Mouse (Mus musculus): ENCODE measurements around the gene Cyp11a1. TPM values are rescaled to one million over a fixed set of nuclear protein-coding genes. Genes with fewer than 3 reads are reported as not detected.

Cyp11a1 gene
- polyA plus RNA-seq, 1 experiment from 2014 or later, result 0.81 TPM

DNA sequence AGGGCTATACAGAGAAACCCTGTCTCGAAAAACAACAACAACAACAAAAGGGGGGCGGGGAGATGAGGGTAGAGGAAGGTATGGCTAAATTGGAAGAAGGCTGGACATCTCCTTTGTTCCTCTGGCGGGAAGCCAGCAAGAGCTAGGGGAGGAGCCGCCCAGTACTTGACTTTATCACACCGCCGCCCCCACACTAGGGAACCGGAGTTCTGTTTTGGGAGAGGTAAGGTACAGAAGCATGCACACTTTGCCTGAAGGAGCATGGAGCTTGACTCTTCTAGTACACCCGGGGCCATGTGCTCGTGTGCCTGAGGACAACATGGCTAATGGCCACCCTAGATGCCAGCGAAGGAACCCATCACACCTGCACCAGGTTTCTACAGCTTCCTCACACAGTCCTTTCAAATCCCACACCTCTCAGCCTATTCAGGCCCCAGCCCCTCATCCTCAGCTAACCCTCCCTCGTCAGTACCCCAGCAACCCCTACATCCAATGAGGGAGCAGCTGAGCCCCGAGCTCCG, 8.6 kb upstream of the Cyp11a1 start:
- peaks cover 50% of the 10 kb centered on the region for H3K27me3 ChIP-seq
- peak overlapping the region; percentile 13; the same call in 1 of the 2 replicates for H3K4me3 ChIP-seq
- 18% methylated on average over 13 of the region's 13 CpGs for WGBS
- no peak overlapping the region for H3K9ac ChIP-seq
- no peaks in the 10 kb centered on the region for H3K36me3 ChIP-seq
- H3K4me2 ChIP-seq (replicated peaks), result peak overlapping the region; percentile 53
- peaks cover 30% of the 10 kb centered on the region for H3K4me1 ChIP-seq
- no peaks in the 10 kb centered on the region for H3K9me3 ChIP-seq
- ATAC-seq (ENCODE audit: low FRiP score, low read depth), result peak; percentile 58
- no peak overlapping the region for H3K27ac ChIP-seq

GRCm38 (mm10) chr9:57998032-57998659, 8.1 kb upstream of the Cyp11a1 start:
- no peaks in the 10 kb centered on the region for H3K36me3 ChIP-seq
- peaks cover 50% of the 10 kb centered on the region for H3K27me3 ChIP-seq
- ATAC-seq (ENCODE audit: low FRiP score, low read depth), result peak; percentile 57; the same call in 1 of the 2 replicates
- no peaks in the 10 kb centered on the region for H3K9me3 ChIP-seq
- no peak overlapping the region for H3K27ac ChIP-seq
- peak overlapping the region; percentile 53 for H3K4me2 ChIP-seq (replicated peaks)
- under 1% methylated on average over 20 of the region's 20 CpGs for WGBS
- peaks cover 29% of the 10 kb centered on the region for H3K4me1 ChIP-seq
- H3K4me3 ChIP-seq, result peak overlapping the region; percentile 13
- H3K9ac ChIP-seq, result no peak overlapping the region

- no peaks in the 10 kb centered on the region for H3K9me3 ChIP-seq
- 54% methylated on average over 2 of the region's 2 CpGs for WGBS
- H3K9ac ChIP-seq, result no peak overlapping the region
- H3K36me3 ChIP-seq, result no peaks in the 10 kb centered on the region
- H3K4me3 ChIP-seq, result no peak overlapping the region
- no peak overlapping the region for H3K4me2 ChIP-seq (replicated peaks)
- peaks cover 29% of the 10 kb centered on the region for H3K4me1 ChIP-seq
- ATAC-seq (ENCODE audit: low FRiP score, low read depth), result no peak; the same call in 1 of the 2 replicates
- H3K27me3 ChIP-seq, result peaks cover 50% of the 10 kb centered on the region
- no peak overlapping the region for H3K27ac ChIP-seq
These were observed 7.5 kb upstream of the Cyp11a1 start for GRCm38 (mm10) chr9:57998685-57999084.

DNA sequence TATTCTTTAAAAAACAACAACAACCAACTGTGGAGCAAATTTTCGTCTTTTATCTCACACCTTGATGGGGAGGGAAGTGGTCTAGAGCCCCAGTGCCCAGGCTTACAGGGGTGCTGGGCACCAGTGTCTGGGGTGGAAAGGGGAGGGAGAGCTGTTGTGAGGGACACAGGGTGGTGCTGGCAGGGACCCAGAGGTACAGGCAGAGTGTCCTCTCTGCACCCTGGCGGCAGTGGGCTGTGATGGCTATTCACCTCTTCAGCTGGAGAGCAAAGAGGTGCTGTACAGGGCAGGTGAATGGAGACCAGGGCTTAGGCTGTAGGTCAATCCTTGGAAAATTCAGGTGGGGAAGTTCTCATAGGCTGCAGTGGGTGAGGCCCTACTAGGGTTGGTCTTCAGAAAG, 6.5 kb upstream of the Cyp11a1 start:
- Histone ChIP-seq H3K4me3 (no peak overlapping the region), H3K27ac (no peak overlapping the region), H3K4me2 (replicated peaks) (no peak overlapping the region), H3K36me3 (no peaks in the 10 kb centered on the region), H3K27me3 (peaks cover 50% of the 10 kb centered on the region), H3K9ac (no peak overlapping the region), H3K4me1 (peaks cover 26% of the 10 kb centered on the region), H3K9me3 (no peaks in the 10 kb centered on the region)
- 34% methylated on average over 2 of the region's 2 CpGs for WGBS
- ATAC-seq (ENCODE audit: low FRiP score, low read depth), result no peak

DNA sequence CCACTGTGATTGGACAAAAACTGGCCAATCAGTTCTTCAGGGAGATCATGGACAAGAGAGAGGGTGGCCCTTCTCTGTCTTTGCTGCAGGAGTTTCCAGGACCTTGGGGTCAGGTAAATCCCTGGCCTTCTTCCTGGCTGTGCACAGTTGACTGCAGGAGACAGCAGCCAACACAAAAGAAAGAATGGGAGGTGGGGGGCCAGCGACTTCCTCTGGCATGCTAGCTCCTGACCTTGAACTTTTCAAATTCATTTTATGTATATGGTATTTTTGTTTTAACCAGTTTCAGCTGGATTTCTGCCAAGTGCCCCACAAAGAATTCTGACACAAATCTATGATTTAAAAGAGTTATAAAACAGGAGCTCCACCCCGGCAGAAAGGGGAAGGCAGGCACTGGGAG, 2.9 kb upstream of the Cyp11a1 start:
- peaks cover 19% of the 10 kb centered on the region for H3K4me1 ChIP-seq
- no peaks in the 10 kb centered on the region for H3K9me3 ChIP-seq
- H3K4me3 ChIP-seq, result no peak overlapping the region
- 23% methylated on average over 2 of the region's 2 CpGs for whole genome bisulfite sequencing
- H3K27ac ChIP-seq, result no peak overlapping the region
- ATAC-seq (ENCODE audit: low FRiP score, low read depth), result no peak
- no peak overlapping the region for H3K4me2 ChIP-seq (replicated peaks)
- no peak overlapping the region for H3K9ac ChIP-seq
- no peaks in the 10 kb centered on the region for H3K36me3 ChIP-seq
- H3K27me3 ChIP-seq, result peaks cover 26% of the 10 kb centered on the region

DNA sequence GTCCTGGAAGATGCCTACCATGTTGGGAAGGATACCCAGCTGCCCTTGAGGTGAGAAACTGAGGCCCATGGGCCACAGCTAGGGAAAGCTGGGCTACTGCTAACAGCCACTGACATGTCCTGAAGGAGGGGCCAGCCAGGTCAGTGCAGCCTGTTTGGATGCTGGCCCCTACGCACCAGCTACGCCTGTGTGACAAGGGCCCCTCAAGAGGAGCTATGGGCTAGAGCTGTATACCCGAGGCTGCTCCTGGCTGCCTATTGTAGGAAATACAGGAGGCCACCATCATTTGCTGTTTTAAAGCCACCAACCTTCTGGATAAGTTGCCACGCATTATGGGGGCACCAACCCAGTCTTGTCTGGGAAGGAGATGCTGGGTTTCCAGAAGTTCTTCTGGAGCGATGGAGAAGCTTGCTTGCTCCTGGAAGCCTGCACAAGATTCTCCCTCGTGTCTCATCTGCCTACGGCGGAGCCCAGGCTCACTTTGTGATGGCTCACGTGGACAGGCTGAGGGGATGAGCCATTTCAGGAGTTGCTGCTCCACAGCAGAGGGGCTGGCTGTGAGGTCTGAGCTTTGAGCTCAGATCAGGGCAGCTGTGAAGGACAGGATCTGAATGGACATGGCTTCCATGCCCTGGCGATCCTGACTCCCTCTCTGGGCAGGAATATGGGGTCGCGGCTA, 2.3 kb downstream of the Cyp11a1 start:
- Histone ChIP-seq H3K4me1 (peaks cover 10% of the 10 kb centered on the region), H3K9ac (no peak overlapping the region), H3K27ac (no peak overlapping the region), H3K4me3 (no peak overlapping the region), H3K9me3 (no peaks in the 10 kb centered on the region), H3K36me3 (no peaks in the 10 kb centered on the region), H3K4me2 (replicated peaks) (no peak overlapping the region), H3K27me3 (no peaks in the 10 kb centered on the region)
- WGBS, result 67% methylated on average over 12 of the region's 12 CpGs
- ATAC-seq (ENCODE audit: low FRiP score, low read depth), result no peak; the same call in 1 of the 2 replicates

- H3K9me3 ChIP-seq, result no peaks in the 10 kb centered on the region
- H3K4me3 ChIP-seq, result no peak overlapping the region
- peaks cover 6% of the 10 kb centered on the region for H3K4me1 ChIP-seq
- no peak overlapping the region for H3K4me2 ChIP-seq (replicated peaks)
- ATAC-seq (ENCODE audit: low FRiP score, low read depth), result peak; percentile 62
- no peaks in the 10 kb centered on the region for H3K36me3 ChIP-seq
- WGBS, result 10% methylated on average over 6 of the region's 6 CpGs
- H3K9ac ChIP-seq, result no peak overlapping the region
- no peaks in the 10 kb centered on the region for H3K27me3 ChIP-seq
- H3K27ac ChIP-seq, result no peak overlapping the region
These were observed 2.8 kb downstream of the Cyp11a1 start for GRCm38 (mm10) chr9:58009015-58009362.

- ATAC-seq (ENCODE audit: low FRiP score, low read depth), result no peak
These were observed 3.4 kb downstream of the Cyp11a1 start for GRCm38 (mm10) chr9:58009588-58009987.

GRCm38 (mm10) chr9:58011027-58011426, 4.8 kb downstream of the Cyp11a1 start:
- no peak overlapping the region; the same call in 1 of the 2 replicates for H3K27ac ChIP-seq
- no peak overlapping the region for H3K9ac ChIP-seq
- peaks cover 6% of the 10 kb centered on the region for H3K4me1 ChIP-seq
- H3K27me3 ChIP-seq, result no peaks in the 10 kb centered on the region
- no peak overlapping the region for H3K4me3 ChIP-seq
- H3K4me2 ChIP-seq (replicated peaks), result peak overlapping the region; percentile 25
- H3K9me3 ChIP-seq, result no peaks in the 10 kb centered on the region
- ATAC-seq (ENCODE audit: low FRiP score, low read depth), result no peak
- H3K36me3 ChIP-seq, result no peaks in the 10 kb centered on the region
- 26% methylated on average over 7 of the region's 7 CpGs for WGBS

More at GRCm38 (mm10) chr9:58009588-58009987, 3.4 kb downstream of the Cyp11a1 start:
- Histone ChIP-seq H3K4me2 (replicated peaks) (no peak overlapping the region), H3K36me3 (no peaks in the 10 kb centered on the region), H3K9ac (no peak overlapping the region), H3K9me3 (no peaks in the 10 kb centered on the region), H3K4me1 (peaks cover 6% of the 10 kb centered on the region), H3K27me3 (no peaks in the 10 kb centered on the region), H3K4me3 (no peak overlapping the region), H3K27ac (no peak overlapping the region)
- WGBS, result 64% methylated on average over 3 of the region's 3 CpGs

DNA sequence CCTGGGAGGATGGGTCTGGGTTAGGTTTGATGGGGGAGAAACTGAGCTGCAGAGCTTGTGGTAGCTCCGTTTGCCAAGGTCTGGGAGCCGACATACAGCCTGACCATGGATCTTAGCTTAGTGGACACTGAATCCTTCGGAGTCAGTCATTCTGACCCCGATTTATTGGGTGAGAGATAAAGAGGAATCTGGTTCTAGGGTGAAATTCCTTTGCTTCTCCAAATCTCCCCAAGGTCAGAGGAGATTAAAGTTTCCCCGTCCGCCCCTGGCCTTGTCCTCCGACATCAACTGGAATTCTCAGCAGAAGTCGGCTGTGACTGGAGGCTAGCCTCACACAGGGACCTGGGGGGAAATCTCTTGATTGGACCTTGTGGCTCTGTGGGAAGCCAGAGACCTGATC, 5.3 kb downstream of the Cyp11a1 start:
- Histone ChIP-seq H3K4me3 (no peak overlapping the region), H3K36me3 (no peaks in the 10 kb centered on the region), H3K27me3 (no peaks in the 10 kb centered on the region), H3K9me3 (no peaks in the 10 kb centered on the region), H3K9ac (no peak overlapping the region), H3K4me1 (peaks cover 6% of the 10 kb centered on the region), H3K4me2 (replicated peaks) (peak overlapping the region; percentile 25; the same call in 1 of the 2 replicates), H3K27ac (no peak overlapping the region; the same call in 1 of the 2 replicates)
- 67% methylated on average over 8 of the region's 8 CpGs for WGBS
- ATAC-seq (ENCODE audit: low FRiP score, low read depth), result no peak

DNA sequence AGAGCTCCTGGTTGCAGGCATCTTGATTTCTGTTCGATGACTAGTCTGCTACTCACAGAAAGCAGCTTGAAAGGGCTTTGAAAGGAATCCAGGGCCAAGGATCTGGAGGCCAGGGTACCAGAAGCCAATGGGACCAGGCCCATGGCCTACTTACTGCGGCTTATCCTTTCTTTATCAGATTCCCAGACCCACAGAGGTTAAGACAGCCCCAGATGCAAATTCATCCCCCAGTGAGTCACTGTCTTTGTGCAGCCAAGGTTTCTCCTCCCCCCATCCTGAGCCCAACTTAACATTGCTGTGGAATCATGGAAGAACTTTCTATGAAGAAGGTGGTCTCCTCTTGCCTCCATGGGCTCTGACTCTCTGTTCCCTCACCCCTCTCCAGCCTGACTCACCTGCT, 6.3 kb downstream of the Cyp11a1 start:
- Histone ChIP-seq H3K4me2 (replicated peaks) (no peak overlapping the region), H3K27me3 (no peaks in the 10 kb centered on the region), H3K9me3 (no peaks in the 10 kb centered on the region), H3K4me1 (peaks cover 6% of the 10 kb centered on the region), H3K36me3 (no peaks in the 10 kb centered on the region), H3K4me3 (no peak overlapping the region), H3K27ac (no peak overlapping the region), H3K9ac (no peak overlapping the region)
- ATAC-seq (ENCODE audit: low FRiP score, low read depth), result no peak
- 78% methylated on average over 2 of the region's 2 CpGs for WGBS

- no peak for ATAC-seq (ENCODE audit: low FRiP score, low read depth)
- H3K4me2 ChIP-seq (replicated peaks), result no peak overlapping the region
- no peaks in the 10 kb centered on the region for H3K9me3 ChIP-seq
- H3K4me3 ChIP-seq, result no peak overlapping the region
- no peaks in the 10 kb centered on the region for H3K27me3 ChIP-seq
- H3K4me1 ChIP-seq, result peaks cover 6% of the 10 kb centered on the region
- 28% methylated on average over 2 of the region's 2 CpGs for WGBS
- no peaks in the 10 kb centered on the region for H3K36me3 ChIP-seq
- no peak overlapping the region for H3K27ac ChIP-seq
- no peak overlapping the region for H3K9ac ChIP-seq
These were observed 6.7 kb downstream of the Cyp11a1 start for GRCm38 (mm10) chr9:58012935-58013334.

Data from limb, embryonic 13.5 days (tissue).